In genomic region chr14:22588394-22588793, GRCm38 (mm10) we compare ENCODE assay signal across 7 mouse cellular contexts.
DNase-seq lines count a peak whose midpoint lies in the region; ATAC-seq and TF ChIP-seq lines count a peak whose summit lies in the region.
"Not testable (repeated sequence)": the region's sequence is repeated elsewhere in the genome, so short reads cannot be mapped to it uniquely, and the experiment has no call there.

No protein-coding gene starts in this region.

- WGBS in kidney, embryonic 15.5 days = 86% methylated on average over 1 of the region's 1 CpGs
- WGBS in limb, embryonic 10.5 days = 65% methylated on average over 1 of the region's 1 CpGs

- H3K27me3 ChIP-seq in CH12.LX (replicated peaks); MEL (ENCODE audit: control insufficient read depth in 1 of 2, insufficient read depth in 2 of 2, low read length in 2 of 2); Patski; kidney, embryonic 15.5 days: not testable (repeated sequence)
- peaks cover 44% of the 10 kb centered on the region for H3K27me3 ChIP-seq in limb, embryonic 10.5 days (ENCODE audit: low read depth, poor library complexity, severe bottlenecking)

- DNase-seq in 416B (ENCODE audit: low read depth) = peak; percentile 25
- DNase-seq in CH12.LX (ENCODE audit: extremely low read depth); Patski (ENCODE audit: low read depth, low spot score); limb, embryonic 10.5 days (ENCODE audit: low spot score): not testable (repeated sequence)
- peak; percentile 22 for DNase-seq in MEL (ENCODE audit: low read depth, low spot score)

- H3K36me3 ChIP-seq in CH12.LX (replicated peaks in 1 of 2; ENCODE audit: control insufficient read depth in 1 of 2, insufficient read depth in 1 of 2, low read length in 1 of 2); MEL (ENCODE audit: control insufficient read depth in 1 of 2, insufficient read depth in 2 of 2, low read length in 2 of 2); kidney, embryonic 15.5 days; limb, embryonic 10.5 days: not testable (repeated sequence)

- CTCF ChIA-PET in Patski (lab: Charles Lee) = interaction anchor here (2.1 to 2.4 kb wide), 2 partner anchors 9 to 10 kb away, joined by 5 to 9 read pairs; no protein-coding TSS in a partner anchor

- H3K9ac ChIP-seq in CH12.LX (ENCODE audit: insufficient read depth, low read depth); MEL (ENCODE audit: control insufficient read depth, low read depth, low read length, poor library complexity, severe bottlenecking); kidney, embryonic 15.5 days: not testable (repeated sequence)

- TF ChIP-seq RAD21 in CH12.LX (IDR thresholded peaks at IDR 0.05; ENCODE audit: low read depth, low read length); MEL (IDR thresholded peaks at IDR 0.05; ENCODE audit: low read depth, low read length): not testable (repeated sequence)

- H3K4me1 ChIP-seq in CH12.LX (ENCODE audit: control insufficient read depth in 1 of 2, insufficient read depth in 2 of 2); MEL (ENCODE audit: control insufficient read depth in 1 of 2, insufficient read depth in 2 of 2, low read length in 2 of 2); embryonic fibroblast, embryonic 13.5 days (ENCODE audit: control insufficient read depth, insufficient read depth, low read length): not testable (repeated sequence)
- peaks cover 31% of the 10 kb centered on the region for H3K4me1 ChIP-seq in kidney, embryonic 15.5 days
- peaks cover 42% of the 10 kb centered on the region for H3K4me1 ChIP-seq in limb, embryonic 10.5 days

- H3K27ac ChIP-seq in CH12.LX (ENCODE audit: insufficient read depth, low read depth); MEL (ENCODE audit: control insufficient read depth, low read depth, low read length): not testable (repeated sequence)
- peak overlapping the region; percentile 97; the same call in 1 of the 2 replicates for H3K27ac ChIP-seq in embryonic fibroblast, embryonic 13.5 days (ENCODE audit: insufficient read depth, low read length)
- H3K27ac ChIP-seq in kidney, embryonic 15.5 days = 0 out of 2 replicates have a peak overlapping the region, but pooled peaks have one; percentile 66
- peak overlapping the region; percentile 81; the same call in 1 of the 2 replicates for H3K27ac ChIP-seq in limb, embryonic 10.5 days

- not testable (repeated sequence) for TF ChIP-seq CTCF in CH12.LX (conservative IDR thresholded peaks at IDR 0.05 in 1 of 2, IDR thresholded peaks at IDR 0.05 in 1 of 2; ENCODE audit: low read depth in 2 of 2, low read length in 2 of 2); MEL (IDR thresholded peaks at IDR 0.05 in 2 of 3, conservative IDR thresholded peaks at IDR 0.05 in 1 of 3; ENCODE audit: control insufficient read depth in 1 of 3, insufficient read depth in 1 of 3, low read depth in 2 of 3, low read length in 3 of 3, poor library complexity in 1 of 3, severe bottlenecking in 1 of 3); embryonic fibroblast, embryonic 13.5 days (IDR thresholded peaks at IDR 0.05; ENCODE audit: borderline replicate concordance, insufficient read depth, low read length)
- TF ChIP-seq CTCF in Patski (IDR thresholded peaks at IDR 0.05) = peak; percentile 15

- ATAC-seq in Patski; kidney, embryonic 15.5 days (replicated peaks; ENCODE audit: low FRiP score): not testable (repeated sequence)

- H3K9me3 ChIP-seq in CH12.LX (replicated peaks; ENCODE audit: low read length); MEL (replicated peaks; ENCODE audit: insufficient read depth, low read length); kidney, embryonic 15.5 days (replicated peaks); limb, embryonic 10.5 days (replicated peaks): not testable (repeated sequence)

- in situ Hi-C loops in CH12.LX (cut with MboI; ENCODE audit: low pct_ligation_motif_present, low pct_unique_long_range_greater_than_20kb, low sequenced_read_pairs) (loop anchor here (25.0 kb wide), 1 partner anchor 449 kb away; no protein-coding TSS in a partner anchor), Patski (cut with MboI; ENCODE audit: low pct_unique_long_range_greater_than_20kb) (loop anchor here (5.0 to 25.0 kb wide), 3 partner anchors 216 to 824 kb away; no protein-coding TSS in a partner anchor)

- H3K79me2 ChIP-seq in CH12.LX (replicated peaks; ENCODE audit: control insufficient read depth, extremely low read depth, insufficient read depth, poor library complexity, severe bottlenecking); MEL (ENCODE audit: control insufficient read depth, insufficient read depth, low read length, poor library complexity): not testable (repeated sequence)

- H3K4me2 ChIP-seq in CH12.LX (ENCODE audit: insufficient read depth, low read depth, poor library complexity, severe bottlenecking); kidney, embryonic 15.5 days: not testable (repeated sequence)

- not testable (repeated sequence) for TF ChIP-seq EP300 in CH12.LX (IDR thresholded peaks at IDR 0.05; ENCODE audit: low read length)
- 0 out of 4 replicates have a peak, but pooled peaks of 1 of the 2 experiments have one; percentile 11 for TF ChIP-seq EP300 in MEL (IDR thresholded peaks at IDR 0.05; ENCODE audit: low read depth in 1 of 2, low read length in 2 of 2)

- dilution Hi-C loops in CH12.LX (cut with MboI; ENCODE audit: extremely low pct_ligation_motif_present, extremely low pct_unique_long_range_greater_than_20kb, low sequenced_read_pairs) = not testable (repeated sequence)

- POLR2A ChIA-PET in Patski (lab: Charles Lee) = interaction anchor here (1.0 kb wide), 1 partner anchor 206 kb away, joined by 3 read pairs; no protein-coding TSS in a partner anchor

- TF ChIP-seq POLR2A in CH12.LX (IDR thresholded peaks at IDR 0.05; ENCODE audit: low read depth, low read length); MEL (IDR thresholded peaks at IDR 0.05; ENCODE audit: control insufficient read depth in 1 of 2, insufficient read depth in 1 of 2, low read depth in 1 of 2, low read length in 2 of 2, poor library complexity in 1 of 2); embryonic fibroblast, embryonic 13.5 days (IDR thresholded peaks at IDR 0.05; ENCODE audit: low read depth, low read length): not testable (repeated sequence)

- H3K4me3 ChIP-seq in CH12.LX (replicated peaks in 1 of 3; ENCODE audit: low read depth in 2 of 3, low read length in 2 of 3, poor library complexity in 1 of 3); MEL (ENCODE audit: control insufficient read depth in 1 of 2, insufficient read depth in 1 of 2, low read depth in 2 of 2, low read length in 2 of 2); embryonic fibroblast, embryonic 13.5 days (ENCODE audit: insufficient read depth, low read length); kidney, embryonic 15.5 days (replicated peaks); limb, embryonic 10.5 days: not testable (repeated sequence)

TF ChIP-seq in CH12.LX, 34 proteins besides CTCF, POLR2A, EP300 and RAD21:
- peak; percentile 52 for TF ChIP-seq ZNF384 (IDR thresholded peaks at IDR 0.05; ENCODE audit: low read depth, low read length)

TF ChIP-seq in MEL, 35 proteins besides CTCF, POLR2A, EP300 and RAD21:
- peak; percentile 57; the same call in 1 of the 2 replicates for TF ChIP-seq MAFK (IDR thresholded peaks at IDR 0.05; ENCODE audit: borderline replicate concordance, low read depth, low read length)
- TF ChIP-seq JUND (IDR thresholded peaks at IDR 0.05; ENCODE audit: low read depth, low read length) = peak; percentile 82
- peak; percentile 57; the same call in 1 of the 2 replicates for TF ChIP-seq GABPA (IDR thresholded peaks at IDR 0.05; ENCODE audit: low read depth, low read length)
- TF ChIP-seq ZNF384 (IDR thresholded peaks at IDR 0.05; ENCODE audit: low read depth, low read length) = peak; percentile 96
TF ChIP-seq in MEL: peak in this region for 4; not testable (repeated sequence) for 31.
